Mouse (Mus musculus) midbrain, embryonic 10.5 days (tissue): ENCODE data around the gene Fshr. TPM values are rescaled to one million over a fixed set of nuclear protein-coding genes. Genes with fewer than 3 reads are reported as not detected.

Source experiments
- DNase-seq: peaks from one replicate; pipeline ENCODE4 v3.0.0-alpha.2; 2017; ENCODE audit warnings: low spot score
- H3K27ac ChIP-seq: fragments of 300-500 bp; sonication (generic); replicated peaks from 2 replicates; pipeline ENCODE4 v1.5.1; 2016; ENCODE audit warnings: mild to moderate bottlenecking
- H3K27me3 ChIP-seq: fragments of 300-500 bp; sonication (generic); 2 replicates; pipeline ENCODE4 v1.6.1; 2016; ENCODE audit warnings: low read depth, mild to moderate bottlenecking; ENCODE audit not compliant: poor library complexity, severe bottlenecking
- H3K36me3 ChIP-seq: fragments of 300-500 bp; sonication (generic); 2 replicates; pipeline ENCODE4 v1.6.1; 2016; ENCODE audit warnings: mild to moderate bottlenecking, moderate library complexity
- H3K4me1 ChIP-seq: fragments of 300-500 bp; sonication (generic); 2 replicates; pipeline ENCODE4 v1.6.1; 2016
- H3K4me3 ChIP-seq: fragments of 300-500 bp; sonication (generic); 2 replicates; pipeline ENCODE4 v1.5.1; 2016; ENCODE audit warnings: mild to moderate bottlenecking, moderate library complexity
- H3K9me3 ChIP-seq: fragments of 300-500 bp; sonication (generic); replicated peaks from 2 replicates; pipeline ENCODE4 v1.6.1; 2016; ENCODE audit warnings: mild to moderate bottlenecking
- WGBS: fragments of 180-500 bp; shearing (Covaris S2); methylation state at CpG from one replicate; pipeline ENCODE4 v1.1.7; 2016; 5-methylcytosine and 5-hydroxymethylcytosine counted together
- polyA plus RNA-seq: library from polyadenylated mRNA; unstranded; fragments of >200 nt; fragmentation: Nextera tagmentation; extraction: Ambion mirVana; gene quantifications from 2 replicates; pipeline ENCODE4 v1.2.1, GENCODE M21; 2016

The Fshr gene
- polyA plus RNA-seq, 1 experiment from 2014 or later: not detected

GRCm38 (mm10) chr17:88936941-88937340 is 263.5 kb downstream of the Fshr start:
- Histone ChIP-seq H3K27me3 (no peaks in the 10 kb centered on the region), H3K36me3 (no peaks in the 10 kb centered on the region), H3K4me1 (peaks cover 33% of the 10 kb centered on the region), H3K9me3 (peaks cover 9% of the 10 kb centered on the region; the same call in 1 of the 2 replicates), H3K4me3 (no peak overlapping the region), H3K27ac (peak overlapping the region; percentile 85)
- DNase-seq: no peak
- 49% methylated on average over 3 of the region's 3 CpGs for WGBS
